Mouse (Mus musculus) gastrocnemius, adult 2 months (tissue): Measurements from ENCODE around the gene Atp6v0d1. TPM values are rescaled to one million over a fixed set of nuclear protein-coding genes. Genes with fewer than 3 reads are reported as not detected.
A peak's percentile ranks its signal among the peaks of the same experiment; 100 is the strongest.

ENCODE experiments used
- DNase-seq: peaks from one replicate; pipeline ENCODE4 v3.0.0; 2022
- H3K27ac ChIP-seq: fragments of 200-600 bp; 2 replicates; pipeline ENCODE4 v1.8.1; 2022; ENCODE audit warnings: mild to moderate bottlenecking
- H3K4me3 ChIP-seq: fragments of 200-600 bp; 2 replicates; pipeline ENCODE4 v1.8.1; 2022; ENCODE audit warnings: mild to moderate bottlenecking, moderate library complexity
- CTCF ChIP-seq: fragments of 200-600 bp; IDR thresholded peaks from 2 replicates; pipeline ENCODE4 v1.8.1; 2022; ENCODE audit warnings: antibody characterized with exemption, mild to moderate bottlenecking, moderate library complexity
- intact Hi-C: fragments of 180-260 bp; cut with DNase I; formaldehyde crosslinking; loops from one replicate; pipeline ENCODE4 v1.15.1; 2025
- total RNA-seq, 2 experiments: library from RNA; stranded (reverse); gene quantifications; 2 replicates each; pipeline ENCODE4 v1.2.3; 2021

Atp6v0d1 gene
- total RNA-seq, 2 experiments from 2014 or later, result 40.3 to 41.6 TPM

DNA sequence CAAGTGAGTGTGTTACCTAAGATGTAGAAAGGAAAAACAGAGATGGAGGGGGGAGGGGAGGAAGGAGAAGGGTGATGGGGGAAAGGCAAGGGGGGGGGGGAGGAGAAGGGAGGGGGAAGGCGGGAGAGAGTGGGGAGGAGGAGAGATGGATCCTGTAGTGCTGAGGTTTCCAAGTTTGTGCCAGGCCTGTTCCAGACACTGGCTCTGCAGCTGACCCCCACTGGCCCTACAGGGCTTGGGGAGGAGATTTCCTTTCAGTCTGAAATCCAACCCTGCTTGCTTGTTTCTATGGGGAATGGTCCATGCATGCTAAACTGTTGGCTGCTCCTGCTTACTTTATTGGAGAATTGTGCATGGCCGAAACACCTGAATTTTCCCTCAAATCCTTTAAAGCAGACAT, 57.1 kb downstream of the Atp6v0d1 start:
- Histone ChIP-seq H3K4me3 (no peak overlapping the region; the same call in 1 of the 2 replicates), H3K27ac (peak overlapping the region; percentile 40; the same call in 1 of the 2 replicates)
- intact Hi-C loops, result no loop called here
- no peak for TF ChIP-seq CTCF
- peak; percentile 41 for DNase-seq

- intact Hi-C loops, result no loop called here
- H3K27ac ChIP-seq, result no peak overlapping the region
- DNase-seq, result peak; percentile 53
- H3K4me3 ChIP-seq, result no peak overlapping the region
- no peak for TF ChIP-seq CTCF
These were observed 58.9 kb downstream of the Atp6v0d1 start for GRCm38 (mm10) chr8:105506977-105507376.

- no peak for DNase-seq
- H3K27ac ChIP-seq, result peak overlapping the region; percentile 71
- TF ChIP-seq CTCF, result no peak
- intact Hi-C loops, result no loop called here
- no peak overlapping the region for H3K4me3 ChIP-seq
These were observed 61.2 kb downstream of the Atp6v0d1 start for GRCm38 (mm10) chr8:105504617-105505016.

GRCm38 (mm10) chr8:105499787-105500186, 66.1 kb downstream of the Atp6v0d1 start:
- no peak for TF ChIP-seq CTCF
- DNase-seq, result no peak
- peak overlapping the region; percentile 35; the same call in 1 of the 2 replicates for H3K27ac ChIP-seq
- intact Hi-C loops, result no loop called here
- H3K4me3 ChIP-seq, result peak overlapping the region; percentile 60

GRCm38 (mm10) chr8:105496439-105497180, 69.2 kb downstream of the Atp6v0d1 start, which contains the start of gene Zdhhc1:
Gene Zdhhc1, minus strand, starts transcription at chr8:105496902.
- intact Hi-C loops, result no loop called here
- H3K27ac ChIP-seq, result peak within 1 kb of the TSS; percentile 90
- peak; percentile 65 for TF ChIP-seq CTCF
- H3K4me3 ChIP-seq, result peak within 1 kb of the TSS; percentile 98
- peak; percentile 95 for DNase-seq

GRCm38 (mm10) chr8:105495350-105496302, 70.2 kb downstream of the Atp6v0d1 start:
- Histone ChIP-seq H3K4me3 (peak overlapping the region; percentile 98), H3K27ac (peak overlapping the region; percentile 90)
- no peak for DNase-seq
- TF ChIP-seq CTCF, result no peak
- intact Hi-C loops, result no loop called here

- H3K4me3 ChIP-seq, result no peak overlapping the region
- TF ChIP-seq CTCF, result no peak
- no peak for DNase-seq
- intact Hi-C loops, result no loop called here
- H3K27ac ChIP-seq, result peak overlapping the region; percentile 90
These were observed 71.3 kb downstream of the Atp6v0d1 start for GRCm38 (mm10) chr8:105494566-105494965.

DNA sequence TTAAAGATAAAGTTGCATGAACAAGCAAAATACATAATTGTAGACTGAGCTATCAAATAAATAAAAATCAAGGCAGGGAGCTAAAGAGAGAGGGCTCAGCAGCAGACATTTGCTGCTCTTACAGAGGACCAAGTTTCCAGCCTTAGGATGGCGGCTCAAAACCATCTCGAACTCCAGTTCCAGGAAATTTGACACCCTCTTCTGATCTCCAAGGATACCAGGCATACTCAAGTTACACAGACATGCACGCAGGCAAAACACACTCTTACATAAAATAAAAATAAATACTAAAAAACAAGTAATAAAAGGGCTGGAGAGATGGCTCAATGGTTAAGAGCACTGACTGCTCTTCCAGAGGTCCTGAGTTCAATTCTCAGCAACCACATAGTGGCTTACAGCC, 72.4 kb downstream of the Atp6v0d1 start:
- no peak for TF ChIP-seq CTCF
- Histone ChIP-seq H3K27ac (no peak overlapping the region), H3K4me3 (no peak overlapping the region)
- DNase-seq, result no peak
- intact Hi-C loops, result no loop called here

DNA sequence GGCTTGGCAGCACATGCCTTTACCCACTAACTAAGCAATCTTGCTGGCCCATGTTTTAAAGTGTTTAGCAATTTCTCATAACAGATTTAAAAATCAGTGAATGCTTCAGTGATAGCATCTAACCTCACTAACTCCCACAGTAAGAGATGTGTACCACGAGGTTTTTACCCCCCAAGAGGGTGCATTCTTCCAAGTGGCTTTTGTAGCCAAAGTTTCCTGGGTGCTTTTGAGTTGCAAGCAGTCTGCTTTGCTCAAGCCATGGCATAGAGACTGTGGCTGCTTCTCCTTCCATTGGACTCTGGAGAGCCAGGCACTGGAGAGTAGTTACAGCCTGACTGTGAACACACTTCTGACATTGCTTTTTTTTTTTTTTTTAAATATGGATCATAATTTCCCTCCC, 76.6 kb downstream of the Atp6v0d1 start:
- no peak for DNase-seq
- Histone ChIP-seq H3K27ac (no peak overlapping the region), H3K4me3 (no peak overlapping the region)
- TF ChIP-seq CTCF, result no peak
- intact Hi-C loops, result no loop called here

DNA sequence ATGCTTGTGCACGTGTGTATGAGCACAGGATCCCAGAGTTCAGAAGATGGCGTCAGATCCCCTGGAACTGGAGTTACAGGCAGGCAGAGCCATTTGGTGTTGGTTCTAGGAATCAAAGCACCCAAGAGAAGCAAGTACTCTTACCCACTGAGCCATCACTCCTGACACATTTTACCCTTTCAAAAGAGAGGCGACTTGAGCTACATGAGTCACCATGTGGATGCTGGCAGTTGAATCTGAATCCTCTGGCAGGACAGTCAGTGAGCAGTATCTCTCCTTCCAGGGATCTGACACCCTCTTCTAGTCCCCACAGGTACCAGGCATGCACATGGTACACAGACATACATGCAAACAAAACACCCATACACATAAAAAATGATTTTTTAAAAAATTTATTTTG, 77.8 kb downstream of the Atp6v0d1 start:
- no peak for TF ChIP-seq CTCF
- H3K27ac ChIP-seq, result no peak overlapping the region
- intact Hi-C loops, result no loop called here
- H3K4me3 ChIP-seq, result no peak overlapping the region
- DNase-seq, result no peak

DNA sequence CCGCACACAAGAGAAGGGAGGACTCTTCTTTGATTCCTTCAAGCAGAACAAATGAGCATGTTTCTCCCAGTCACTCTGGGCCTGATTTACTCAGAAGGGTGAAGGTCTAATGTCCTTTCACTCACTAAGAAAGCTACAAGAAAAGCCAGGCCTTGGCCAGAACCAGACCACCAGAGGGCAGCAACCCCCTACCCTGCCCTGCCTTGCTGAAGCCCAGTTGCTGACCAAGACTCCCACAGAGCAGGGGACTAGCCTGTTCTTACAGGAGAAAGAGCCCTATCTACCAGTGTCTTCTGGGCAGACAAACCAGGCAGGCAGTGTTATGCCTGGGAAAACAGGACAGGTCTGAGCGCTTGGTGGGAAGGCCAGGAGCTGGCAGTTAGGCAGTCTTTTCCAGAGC, 81.5 kb downstream of the Atp6v0d1 start:
- intact Hi-C loops, result loop anchor here (1.0 to 5.0 kb wide), 3 partner anchors 33 to 70 kb away; partner anchors contain the start of gene Hsd11b2
- TF ChIP-seq CTCF, result peak; percentile 77
- Histone ChIP-seq H3K4me3 (no peak overlapping the region), H3K27ac (peak overlapping the region; percentile 90)
- peak; percentile 87 for DNase-seq

GRCm38 (mm10) chr8:105484030-105484368, 81.8 kb downstream of the Atp6v0d1 start:
- peak overlapping the region; percentile 90 for H3K27ac ChIP-seq

More at GRCm38 (mm10) chr8:105484030-105484368, 81.8 kb downstream of the Atp6v0d1 start:
- peak; percentile 72 for DNase-seq
- TF ChIP-seq CTCF, result no peak
- H3K4me3 ChIP-seq, result no peak overlapping the region
- intact Hi-C loops, result loop anchor here (1.0 to 5.0 kb wide), 3 partner anchors 33 to 70 kb away; partner anchors contain the start of gene Hsd11b2
